Mouse (Mus musculus) bone marrow, adult 2 months (tissue): ENCODE data around the gene Msln. TPM values are rescaled to one million over a fixed set of nuclear protein-coding genes. Genes with fewer than 3 reads are reported as not detected.

Source experiments
- H3K27ac ChIP-seq: fragments of 200-500 bp; 2 replicates; pipeline ENCODE4 v1.5.1; 2012; ENCODE audit warnings: low read depth, mild to moderate bottlenecking, control low read depth, inconsistent platforms, low read length; ENCODE audit not compliant: control insufficient read depth, poor library complexity, insufficient read depth
- H3K4me1 ChIP-seq: fragments of 200-500 bp; 2 replicates; pipeline ENCODE4 v1.6.1; 2011; ENCODE audit warnings: low read length; ENCODE audit not compliant: control insufficient read depth, insufficient read depth
- H3K4me3 ChIP-seq: fragments of 200-500 bp; replicated peaks from 2 replicates; pipeline ENCODE3; 2011; ENCODE audit warnings: mild to moderate bottlenecking, low read depth, low read length, control low read depth; ENCODE audit not compliant: control insufficient read depth
- CTCF ChIP-seq: fragments of 200-500 bp; IDR thresholded peaks from 2 replicates; pipeline ENCODE4 v1.5.1; 2011; ENCODE audit warnings: low read length, control low read depth; ENCODE audit not compliant: control insufficient read depth, insufficient read depth
- POLR2A ChIP-seq: fragments of 200-500 bp; IDR thresholded peaks from 2 replicates; pipeline ENCODE4 v1.6.1; 2011; ENCODE audit warnings: low read depth, mild to moderate bottlenecking, control low read depth, low read length, borderline replicate concordance; ENCODE audit not compliant: control insufficient read depth
- WGBS: fragments of 180-500 bp; shearing (Covaris S2); methylation state at CpG from one replicate; pipeline ENCODE4 v1.1.7; 2018; 5-methylcytosine and 5-hydroxymethylcytosine counted together
- polyA plus RNA-seq: library from polyadenylated mRNA; stranded (reverse); fragments of >200 nt; gene quantifications from 2 replicates; pipeline ENCODE4 v1.2.4, GENCODE M21; 2011; ENCODE audit warnings: low replicate concordance; ENCODE audit not compliant: missing spikeins, insufficient read depth, insufficient read length

Msln gene
- polyA plus RNA-seq, 1 experiment: 1.7 TPM

- H3K4me1 ChIP-seq: peaks cover 2% of the 10 kb centered on the region
- H3K4me3 ChIP-seq: no peak overlapping the region
- no peak overlapping the region for H3K27ac ChIP-seq
- 81% methylated on average over 6 of the region's 6 CpGs for WGBS
- TF ChIP-seq POLR2A (no peak), CTCF (no peak)
Measured at GRCm38 (mm10) chr17:25781339-25781738, 27.2 kb upstream of the Msln start.

GRCm38 (mm10) chr17:25777948-25778347 is 23.8 kb upstream of the Msln start:
- H3K27ac ChIP-seq: no peak overlapping the region
- TF ChIP-seq CTCF (no peak), POLR2A (no peak)
- 86% methylated on average over 5 of the region's 5 CpGs for WGBS
- H3K4me1 ChIP-seq: peaks cover 4% of the 10 kb centered on the region
- H3K4me3 ChIP-seq: no peak overlapping the region

- Histone ChIP-seq H3K4me3 (no peak overlapping the region), H3K27ac (no peak overlapping the region), H3K4me1 (peaks cover 4% of the 10 kb centered on the region)
- 69% methylated on average over 10 of the region's 10 CpGs for WGBS
- no peak for TF ChIP-seq POLR2A
- TF ChIP-seq CTCF: no peak
Measured at GRCm38 (mm10) chr17:25775318-25776062, 21.3 kb upstream of the Msln start.

- H3K27ac ChIP-seq: peak within 1 kb of the TSS; percentile 6; the same call in 1 of the 2 replicates
- TF ChIP-seq CTCF (peak; percentile 97), POLR2A (peak; percentile 89)
- peaks cover 4% of the 10 kb centered on the region for H3K4me1 ChIP-seq
- WGBS: under 1% methylated on average over 37 of the region's 37 CpGs
- H3K4me3 ChIP-seq: peak within 1 kb of the TSS; percentile 92
Measured at GRCm38 (mm10) chr17:25773549-25774120, 19.5 kb upstream of the Msln start, which contains the start of gene Narfl. Gene Narfl (plus strand): TSS chr17:25773776.

DNA sequence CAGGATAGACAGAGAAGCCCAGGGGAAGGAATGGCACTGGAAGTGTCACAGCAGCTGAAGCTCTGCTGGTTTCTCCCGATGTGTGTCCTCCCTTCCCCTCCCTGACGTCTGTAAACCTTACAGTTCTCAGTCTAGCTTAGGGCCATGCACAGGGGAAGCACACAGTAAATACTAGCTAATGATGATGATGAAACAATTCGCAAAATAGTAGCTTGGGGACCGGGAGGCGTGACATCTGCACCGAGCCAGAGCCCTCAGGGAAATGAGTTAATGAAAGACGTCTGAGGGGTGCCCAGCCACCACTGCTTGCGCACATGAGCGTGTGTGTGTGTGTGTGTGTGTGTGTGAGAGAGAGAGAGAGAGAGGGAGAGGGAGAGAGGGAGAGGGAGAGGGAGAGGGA is 15.2 kb upstream of the Msln start:
- WGBS: 53% methylated on average over 9 of the region's 9 CpGs
- no peak overlapping the region for H3K27ac ChIP-seq
- H3K4me3 ChIP-seq: no peak overlapping the region
- H3K4me1 ChIP-seq: peaks cover 3% of the 10 kb centered on the region
- TF ChIP-seq CTCF (no peak), POLR2A (no peak)

- TF ChIP-seq CTCF (no peak), POLR2A (no peak)
- WGBS: 67% methylated on average over 5 of the region's 5 CpGs
- no peaks in the 10 kb centered on the region for H3K4me1 ChIP-seq
Measured at GRCm38 (mm10) chr17:25765886-25766285, 11.7 kb upstream of the Msln start.

DNA sequence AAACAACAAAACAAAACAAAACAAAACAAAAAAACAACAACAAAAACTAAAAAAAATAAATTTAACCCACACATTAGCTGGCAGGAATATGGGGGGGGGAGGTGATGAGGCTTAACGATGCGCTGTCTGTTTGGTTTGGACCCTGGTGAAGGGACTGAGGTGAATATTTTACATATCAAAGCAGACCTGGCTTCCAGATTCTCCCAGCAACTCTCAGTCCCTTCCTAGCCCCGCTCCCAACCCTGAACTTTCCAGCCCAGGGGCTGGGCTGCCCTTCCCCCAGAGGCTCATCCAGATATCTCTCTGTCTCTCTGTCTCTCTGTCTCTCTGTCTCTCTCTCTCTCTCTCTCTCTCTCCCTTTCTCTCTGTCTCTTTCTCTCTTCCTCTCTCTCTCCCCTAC is 8.4 kb upstream of the Msln start:
- H3K27ac ChIP-seq: no peak overlapping the region
- WGBS: 34% methylated on average over 3 of the region's 3 CpGs
- no peaks in the 10 kb centered on the region for H3K4me1 ChIP-seq
- no peak overlapping the region for H3K4me3 ChIP-seq
- TF ChIP-seq CTCF (no peak), POLR2A (no peak)

More at GRCm38 (mm10) chr17:25765886-25766285, 11.7 kb upstream of the Msln start:
- H3K27ac ChIP-seq: no peak overlapping the region
- H3K4me3 ChIP-seq: no peak overlapping the region

GRCm38 (mm10) chr17:25761561-25761970 is 7.4 kb upstream of the Msln start:
- no peak for TF ChIP-seq CTCF
- no peak for TF ChIP-seq POLR2A
- no peaks in the 10 kb centered on the region for H3K4me1 ChIP-seq
- H3K27ac ChIP-seq: no peak overlapping the region
- WGBS: 57% methylated on average over 4 of the region's 4 CpGs
- H3K4me3 ChIP-seq: no peak overlapping the region
